Mouse (Mus musculus) T-helper 2 cell (primary cell): ENCODE measurements around the gene Zbtb25.

Source experiments
- in situ Hi-C: fragments of 300-600 bp; cut with MboI, MseI; formaldehyde crosslinking; loops from one replicate; pipeline ENCODE4 v1.15.1; 2025; ENCODE audit warnings: high pct_unique_total_duplicates

The Zbtb25 gene

GRCm38 (mm10) chr12:76376649-76377048 lies 7.2 kb upstream of the Zbtb25 start:
- in situ Hi-C loops, result no loop called here

GRCm38 (mm10) chr12:76375506-76375905 lies 6.1 kb upstream of the Zbtb25 start:
- in situ Hi-C loops, result no loop called here

- in situ Hi-C loops, result no loop called here
These were observed 5.5 kb upstream of the Zbtb25 start for GRCm38 (mm10) chr12:76374911-76375310.

- in situ Hi-C loops, result no loop called here
These were observed 4.6 kb upstream of the Zbtb25 start for GRCm38 (mm10) chr12:76373991-76374390.

- in situ Hi-C loops, result no loop called here
These were observed 3.7 kb upstream of the Zbtb25 start for GRCm38 (mm10) chr12:76372881-76373818.

- in situ Hi-C loops, result no loop called here
These were observed 2.6 kb upstream of the Zbtb25 start for GRCm38 (mm10) chr12:76372046-76372445.

- in situ Hi-C loops, result no loop called here
These were observed 1.6 kb upstream of the Zbtb25 start for GRCm38 (mm10) chr12:76370831-76371571.

GRCm38 (mm10) chr12:76369978-76370830 lies 802 bp upstream of the Zbtb25 start, which contains the start of gene Zbtb1:
Gene Zbtb1 (plus strand): TSS chr12:76370266.
- in situ Hi-C loops, result no loop called here

- in situ Hi-C loops, result no loop called here
These were observed 604 bp downstream of the Zbtb25 start for GRCm38 (mm10) chr12:76368790-76369205.

GRCm38 (mm10) chr12:76368201-76368789 lies 1.1 kb downstream of the Zbtb25 start:
- in situ Hi-C loops, result no loop called here

GRCm38 (mm10) chr12:76367096-76367995 lies 2.1 kb downstream of the Zbtb25 start:
- in situ Hi-C loops, result no loop called here

GRCm38 (mm10) chr12:76366276-76366675 lies 3.1 kb downstream of the Zbtb25 start:
- in situ Hi-C loops, result no loop called here

- in situ Hi-C loops, result no loop called here
These were observed 7.1 kb downstream of the Zbtb25 start for GRCm38 (mm10) chr12:76362303-76362676.

GRCm38 (mm10) chr12:76361405-76362302 lies 7.7 kb downstream of the Zbtb25 start:
- in situ Hi-C loops, result no loop called here

GRCm38 (mm10) chr12:76360868-76361267 lies 8.5 kb downstream of the Zbtb25 start:
- in situ Hi-C loops, result no loop called here

GRCm38 (mm10) chr12:76349680-76350220 lies 19.7 kb downstream of the Zbtb25 start:
- in situ Hi-C loops, result no loop called here

- in situ Hi-C loops, result no loop called here
These were observed 23.5 kb downstream of the Zbtb25 start for GRCm38 (mm10) chr12:76345759-76346455.

- in situ Hi-C loops, result no loop called here
These were observed 28.3 kb downstream of the Zbtb25 start for GRCm38 (mm10) chr12:76341080-76341479.
